Mouse (Mus musculus) kidney, adult 2 months (tissue): ENCODE results near the gene E2f4.

ENCODE experiments used
- CTCF ChIP-seq: fragments of 200-500 bp; conservative IDR thresholded peaks from 2 replicates; pipeline ENCODE4 v1.5.1; 2011; ENCODE audit warnings: low read depth, mild to moderate bottlenecking, control low read depth, low read length, moderate library complexity, mixed read lengths; ENCODE audit not compliant: insufficient read depth, insufficient read length
- POLR2A ChIP-seq: fragments of 200-500 bp; IDR thresholded peaks from one replicate; pipeline ENCODE4 v1.6.1; 2011; ENCODE audit warnings: low read depth, low read length, control low read depth

DNA sequence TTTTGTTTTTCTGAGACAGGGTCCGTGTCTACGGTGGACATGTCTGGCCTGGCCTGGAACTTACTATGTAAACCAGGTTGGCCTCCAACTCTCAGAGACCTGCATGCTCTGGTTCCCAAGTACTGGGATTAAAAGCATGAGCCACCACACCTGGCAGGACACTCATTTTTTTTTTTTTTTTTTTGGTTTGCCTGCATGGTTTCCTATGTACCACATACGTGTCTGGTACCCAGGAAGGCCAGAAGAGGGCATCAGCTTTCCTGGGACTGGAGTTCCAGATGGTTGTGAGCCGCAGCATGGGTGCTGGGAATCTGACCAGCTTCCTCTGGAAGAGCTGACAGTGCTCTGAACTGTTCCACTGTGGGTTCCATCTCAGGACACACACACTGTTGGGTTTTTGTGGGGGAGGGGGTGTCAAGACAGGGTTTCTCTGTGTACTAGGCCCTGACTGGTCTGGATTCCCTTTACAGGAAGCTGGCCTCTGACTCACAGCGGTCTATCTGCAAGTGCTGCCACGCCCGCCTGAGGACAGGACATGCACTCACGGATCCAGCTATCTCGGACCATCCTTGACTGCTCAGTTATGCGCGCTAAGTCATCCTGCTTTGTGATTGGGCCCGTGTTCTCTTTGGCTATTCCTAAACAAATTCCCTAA is 36.0 kb upstream of the E2f4 start:
- TF ChIP-seq CTCF (no peak), POLR2A (no peak)
